Mouse (Mus musculus) hindbrain, postnatal 0 days (tissue): ENCODE results near the gene Fkbp1b. TPM values are rescaled to one million over a fixed set of nuclear protein-coding genes. Genes with fewer than 3 reads are reported as not detected.
"Not testable (repeated sequence)": the region's sequence is repeated elsewhere in the genome, so short reads cannot be mapped to it uniquely, and the experiment has no call there.

ENCODE experiments used
- ATAC-seq: fragments of 200-750 bp; cut with Nextera tagmentation; 2 replicates; pipeline ENCODE4 v1.8.0; 2017; ENCODE audit warnings: mild to moderate bottlenecking, moderate TSS enrichment, moderate library complexity
- DNase-seq: peaks from one replicate; pipeline ENCODE4 v3.0.0-alpha.2; 2015; ENCODE audit warnings: low spot score
- H3K27ac ChIP-seq: fragments of 300-500 bp; sonication (generic); 2 replicates; pipeline ENCODE4 v1.5.1; 2014; ENCODE audit warnings: mild to moderate bottlenecking
- H3K27me3 ChIP-seq: fragments of 300-500 bp; sonication (generic); 2 replicates; pipeline ENCODE4 v1.6.1; 2014; ENCODE audit warnings: low read length, mixed read lengths; ENCODE audit not compliant: insufficient read depth
- H3K36me3 ChIP-seq: fragments of 300-500 bp; sonication (generic); 2 replicates; pipeline ENCODE4 v1.6.1; 2014; ENCODE audit warnings: low read length, mixed read lengths; ENCODE audit not compliant: insufficient read depth
- H3K4me1 ChIP-seq: fragments of 300-500 bp; sonication (generic); 2 replicates; pipeline ENCODE4 v1.6.1; 2014; ENCODE audit warnings: antibody characterized with exemption, low read length, mixed read lengths; ENCODE audit not compliant: insufficient read depth
- H3K4me2 ChIP-seq: fragments of 300-500 bp; sonication (generic); 2 replicates; pipeline ENCODE4 v1.6.1; 2014; ENCODE audit warnings: low read depth, mild to moderate bottlenecking, low read length, moderate library complexity, mixed read lengths
- H3K4me3 ChIP-seq: fragments of 300-500 bp; sonication (generic); 2 replicates; pipeline ENCODE4 v1.5.1; 2014; ENCODE audit warnings: low read length
- H3K9ac ChIP-seq: fragments of 300-500 bp; sonication (generic); replicated peaks from 2 replicates; pipeline ENCODE4 v1.6.1; 2014; ENCODE audit warnings: mild to moderate bottlenecking, low read length, moderate library complexity, mixed read lengths
- H3K9me3 ChIP-seq: fragments of 300-500 bp; sonication (generic); 2 replicates; pipeline ENCODE4 v1.6.1; 2016; ENCODE audit warnings: low read length, mixed read lengths
- CTCF ChIP-seq: IDR thresholded peaks from 2 replicates; pipeline ENCODE4 v1.5.1; 2016; ENCODE audit warnings: antibody characterized with exemption, control low read depth, low read depth
- WGBS: fragments of 180-500 bp; shearing (Covaris S2); extraction: QIAGEN DNeasy Blood & Tissue Kit; methylation state at CpG from one replicate; pipeline ENCODE4 v1.1.7; 2014; 5-methylcytosine and 5-hydroxymethylcytosine counted together
- polyA plus RNA-seq: library from polyadenylated mRNA; unstranded; fragments of >200 nt; fragmentation: Nextera tagmentation; extraction: Ambion mirVana; gene quantifications from 2 replicates; pipeline ENCODE4 v1.2.1, GENCODE M21; 2015
- total RNA-seq: library from RNA; depleted of rRNA; stranded (reverse); fragments of >200 nt; gene quantifications from 2 replicates; pipeline ENCODE4 v1.2.3, GENCODE M21; 2014; rRNA removed

The Fkbp1b gene
- total and polyA plus RNA-seq, 2 experiments from 2014 or later, result 77.4 to 103 TPM

DNA sequence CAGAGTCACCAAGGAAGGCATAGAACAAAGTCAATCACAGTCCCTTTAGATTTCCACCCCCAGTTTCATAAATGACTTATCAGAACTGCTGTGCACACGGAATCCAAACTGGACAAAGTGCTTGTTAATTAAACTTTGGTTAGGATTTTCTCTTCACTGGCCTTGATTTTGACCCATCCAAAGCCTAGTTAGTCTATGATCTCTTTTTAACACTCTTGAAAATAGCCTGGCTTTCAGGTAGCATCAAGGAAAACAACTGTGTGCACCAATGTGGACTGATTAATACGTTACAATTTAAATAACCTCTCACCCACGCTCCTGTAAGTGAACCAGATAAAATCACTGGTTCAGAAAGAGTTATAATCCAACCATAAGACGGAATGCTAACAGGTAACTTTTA is 30.4 kb downstream of the Fkbp1b start:
- ATAC-seq, result no peak
- Histone ChIP-seq H3K9me3 (no peaks in the 10 kb centered on the region), H3K27me3 (no peaks in the 10 kb centered on the region), H3K27ac (no peak overlapping the region), H3K4me3 (no peak overlapping the region), H3K4me2 (no peak overlapping the region), H3K9ac (no peak overlapping the region), H3K36me3 (no peaks in the 10 kb centered on the region), H3K4me1 (no peaks in the 10 kb centered on the region)
- 73% methylated on average over 4 of the region's 4 CpGs for WGBS
- DNase-seq, result no peak
- no peak for TF ChIP-seq CTCF

DNA sequence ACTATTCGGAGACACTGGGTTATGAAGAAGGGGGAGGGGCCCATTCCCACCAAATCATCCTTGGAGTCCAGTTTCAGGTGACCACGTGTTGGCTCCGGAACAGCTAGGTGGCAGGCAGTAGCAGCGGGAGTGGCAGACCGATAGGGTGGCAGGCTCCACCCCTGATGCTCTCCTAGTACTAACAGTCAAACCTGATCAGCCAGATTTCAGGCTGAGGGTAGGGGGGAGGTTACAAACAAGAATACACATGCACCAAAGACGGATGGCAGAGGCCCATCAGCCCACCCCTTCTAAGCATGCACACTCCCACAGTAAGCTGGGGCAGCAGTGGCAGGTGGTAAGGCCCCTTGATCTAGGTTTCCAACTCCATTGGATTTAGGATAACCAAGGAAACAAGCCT is 43.9 kb downstream of the Fkbp1b start:
- WGBS, result 88% methylated on average over 6 of the region's 6 CpGs
- not testable (repeated sequence) for DNase-seq, H3K36me3 ChIP-seq, H3K4me3 ChIP-seq, H3K4me2 ChIP-seq, H3K9ac ChIP-seq, H3K9me3 ChIP-seq, H3K4me1 ChIP-seq, H3K27me3 ChIP-seq, ATAC-seq, H3K27ac ChIP-seq

- Histone ChIP-seq H3K36me3 (no peaks in the 10 kb centered on the region), H3K9ac (no peak overlapping the region), H3K4me1 (no peaks in the 10 kb centered on the region), H3K9me3 (no peaks in the 10 kb centered on the region), H3K4me2 (no peak overlapping the region), H3K4me3 (no peak overlapping the region), H3K27me3 (no peaks in the 10 kb centered on the region), H3K27ac (no peak overlapping the region)
- ATAC-seq (0 out of 2 replicates have a peak, but pooled peaks have one; percentile 32), DNase-seq (peak; percentile 42)
- WGBS, result 53% methylated on average over 1 of the region's 1 CpGs
- peak; percentile 63 for TF ChIP-seq CTCF
Measured at GRCm38 (mm10) chr12:4793718-4794117, 47.7 kb downstream of the Fkbp1b start.

DNA sequence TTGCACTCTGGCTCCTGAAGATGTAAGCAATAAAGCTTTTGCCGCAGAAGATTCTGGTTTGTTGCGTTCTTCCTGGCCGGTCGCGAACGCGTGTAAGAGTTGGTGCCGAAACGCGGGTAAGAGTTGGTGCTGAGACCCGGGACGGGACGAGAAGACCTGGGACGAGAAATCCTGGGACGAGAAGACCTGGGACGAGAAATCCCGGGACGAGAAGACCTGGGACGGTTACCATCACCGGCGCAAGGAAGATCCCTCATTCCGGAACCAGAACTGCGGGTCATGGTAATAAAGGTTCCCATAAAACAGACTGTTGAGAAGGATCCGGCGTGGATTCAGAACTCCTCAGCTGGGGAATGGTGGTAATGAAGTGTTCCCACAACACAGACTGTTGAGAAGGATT is 53.3 kb downstream of the Fkbp1b start:
- not testable (repeated sequence) for ATAC-seq, H3K4me2 ChIP-seq, H3K27me3 ChIP-seq, H3K4me1 ChIP-seq, H3K4me3 ChIP-seq, H3K9ac ChIP-seq, H3K27ac ChIP-seq, H3K9me3 ChIP-seq, H3K36me3 ChIP-seq, DNase-seq
- 96% methylated on average over 25 of the region's 25 CpGs for WGBS

DNA sequence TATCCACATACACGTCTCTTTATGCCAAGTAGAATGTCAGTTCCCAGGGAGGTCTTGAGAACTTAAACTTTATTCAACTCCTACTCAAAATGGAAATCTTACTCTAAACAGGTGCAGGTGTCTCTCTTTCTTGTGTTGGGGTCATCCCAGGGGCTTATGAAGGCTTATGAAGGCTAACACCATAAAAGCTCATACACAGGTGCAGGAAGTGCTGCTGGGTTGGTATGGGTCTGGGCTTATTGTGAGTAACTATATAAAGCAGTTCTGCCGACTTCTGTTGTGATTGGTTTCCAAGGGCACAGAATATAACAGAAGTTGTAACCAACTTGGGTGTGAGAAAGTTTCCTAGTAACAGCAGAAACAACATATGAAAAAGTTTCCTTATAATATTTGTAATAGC is 56.9 kb downstream of the Fkbp1b start:
- DNase-seq (no peak), ATAC-seq (no peak)
- no peak for TF ChIP-seq CTCF
- Histone ChIP-seq H3K4me1 (no peaks in the 10 kb centered on the region), H3K27me3 (no peaks in the 10 kb centered on the region), H3K4me2 (no peak overlapping the region), H3K9me3 (no peaks in the 10 kb centered on the region), H3K9ac (no peak overlapping the region), H3K27ac (no peak overlapping the region), H3K36me3 (no peaks in the 10 kb centered on the region), H3K4me3 (no peak overlapping the region)
- 73% methylated on average over 2 of the region's 2 CpGs for WGBS

- Histone ChIP-seq H3K9me3 (no peaks in the 10 kb centered on the region), H3K4me1 (no peaks in the 10 kb centered on the region), H3K27ac (no peak overlapping the region), H3K9ac (no peak overlapping the region), H3K4me3 (no peak overlapping the region), H3K4me2 (no peak overlapping the region), H3K36me3 (no peaks in the 10 kb centered on the region), H3K27me3 (no peaks in the 10 kb centered on the region)
- DNase-seq (no peak), ATAC-seq (no peak)
- 49% methylated on average over 5 of the region's 5 CpGs for WGBS
- TF ChIP-seq CTCF, result no peak
Measured at GRCm38 (mm10) chr12:4783598-4783997, 57.8 kb downstream of the Fkbp1b start.

Other genes starting within 250 kb of the Fkbp1b start
- gene Itsn2, start 249.0 kb downstream of the Fkbp1b start, total RNA-seq, result 14.3 and 27.7 TPM in 2 replicates
- gene Itsn2, start 249.0 kb downstream of the Fkbp1b start, polyA plus RNA-seq, result 18.8 and 19.9 TPM in 2 replicates
- not detected in 2 replicates for gene Gm3625, start 248.7 kb downstream of the Fkbp1b start, total RNA-seq
- not detected in 2 replicates for gene Gm3625, start 248.7 kb downstream of the Fkbp1b start, polyA plus RNA-seq
- gene Fam228a, start 103.2 kb downstream of the Fkbp1b start, total RNA-seq, result 0.99 and 2.2 TPM in 2 replicates
- 0.49 and 0.84 TPM in 2 replicates for gene Fam228a, start 103.2 kb downstream of the Fkbp1b start, polyA plus RNA-seq
- 5.9 and 13.0 TPM in 2 replicates for gene Pfn4, start 72.6 kb downstream of the Fkbp1b start, total RNA-seq
- gene Pfn4, start 72.6 kb downstream of the Fkbp1b start, polyA plus RNA-seq, result 19.9 and 22.7 TPM in 2 replicates
- 3.7 and 4.2 TPM in 2 replicates for gene Fam228b, start 72.3 kb downstream of the Fkbp1b start, total RNA-seq
- 8.1 and 9.3 TPM in 2 replicates for gene Fam228b, start 72.3 kb downstream of the Fkbp1b start, polyA plus RNA-seq
- gene Sf3b6, start 24.0 kb downstream of the Fkbp1b start, total RNA-seq, result 64.7 and 77.8 TPM in 2 replicates
- gene Sf3b6, start 24.0 kb downstream of the Fkbp1b start, polyA plus RNA-seq, result 299 and 347 TPM in 2 replicates
- 9.9 and 10.3 TPM in 2 replicates for gene Wdcp, start 1.7 kb upstream of the Fkbp1b start, total RNA-seq
- 14.5 and 15.0 TPM in 2 replicates for gene Wdcp, start 1.7 kb upstream of the Fkbp1b start, polyA plus RNA-seq
- 3.6 and 3.8 TPM in 2 replicates for gene Mfsd2b, start 32.8 kb upstream of the Fkbp1b start, total RNA-seq
- gene Mfsd2b, start 32.8 kb upstream of the Fkbp1b start, polyA plus RNA-seq, result 1.5 and 1.8 TPM in 2 replicates
- 19.0 and 26.1 TPM in 2 replicates for gene Ubxn2a, start 66.1 kb upstream of the Fkbp1b start, total RNA-seq
- gene Ubxn2a, start 66.1 kb upstream of the Fkbp1b start, polyA plus RNA-seq, result 49.2 and 50.8 TPM in 2 replicates
- 25.0 and 30.5 TPM in 2 replicates for gene Atad2b, start 75.8 kb upstream of the Fkbp1b start, total RNA-seq
- gene Atad2b, start 75.8 kb upstream of the Fkbp1b start, polyA plus RNA-seq, result 8.4 and 8.8 TPM in 2 replicates